Mouse (Mus musculus): ENCODE results near the gene Adgrb3.

DNA sequence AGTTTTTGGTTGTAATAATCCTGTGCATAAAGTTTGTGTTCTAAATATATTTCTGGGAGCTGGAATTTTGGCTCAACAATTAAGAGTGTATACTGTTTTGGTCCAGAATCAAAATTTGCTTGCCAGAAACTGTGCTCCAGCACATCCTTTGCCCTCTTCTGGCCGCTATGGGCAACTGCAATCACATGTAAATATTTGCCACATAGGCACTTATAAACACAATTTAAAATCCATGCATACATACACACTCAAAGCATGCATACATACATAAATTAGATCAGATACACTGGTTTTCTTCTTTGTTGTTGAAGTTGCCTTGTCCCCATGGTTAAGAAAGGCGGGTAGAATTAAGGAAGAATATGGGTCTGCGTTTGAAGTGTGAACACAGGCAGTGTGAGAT is 132.7 kb downstream of the Adgrb3 start:
- TF ChIP-seq CTCF (IDR thresholded peaks at IDR 0.05; ENCODE audit: low read depth) (no peak), EP300 (IDR thresholded peaks at IDR 0.05; ENCODE audit: low read depth) (no peak)

Measured in heart, postnatal 0 days (tissue).